Mouse (Mus musculus) MEL (cell line): ENCODE results near the gene Phf7. TPM values are rescaled to one million over a fixed set of nuclear protein-coding genes. Genes with fewer than 3 reads are reported as not detected.
A peak's percentile ranks its signal among the peaks of the same experiment; 100 is the strongest.

Source experiments
- DNase-seq: peaks from one replicate; pipeline ENCODE4 v3.0.0; 2011; ENCODE audit warnings: low read depth, low spot score
- H3K27ac ChIP-seq: 2 replicates; pipeline ENCODE4 v1.5.1; 2012; ENCODE audit warnings: low read depth, mild to moderate bottlenecking, control low read depth, low read length, moderate library complexity; ENCODE audit not compliant: control insufficient read depth
- H3K27me3 ChIP-seq, 2 experiments: fragments of 150-350 bp in 1 of 2; sonication (generic) in 1 of 2; 2 replicates each; pipeline ENCODE4 v1.6.1; 2012; ENCODE audit warnings: low read length in 2 of 2, mild to moderate bottlenecking in 2 of 2, improper control_type of control experiment in 1 of 2, moderate library complexity in 1 of 2; ENCODE audit not compliant: insufficient read depth in 2 of 2, control insufficient read depth in 1 of 2
- H3K36me3 ChIP-seq, 2 experiments: 2 replicates each; pipeline ENCODE4 v1.6.1; 2012 to 2014; ENCODE audit warnings: low read length in 2 of 2, improper control_type of control experiment in 1 of 2, inconsistent platforms in 1 of 2, mild to moderate bottlenecking in 1 of 2; ENCODE audit not compliant: insufficient read depth in 2 of 2, control insufficient read depth in 1 of 2
- H3K4me1 ChIP-seq, 2 experiments: fragments of 150-350 bp in 1 of 2; sonication (generic) in 1 of 2; 2 replicates each; pipeline ENCODE4 v1.6.1; 2012; ENCODE audit warnings: low read length in 2 of 2, improper control_type of control experiment in 1 of 2, mild to moderate bottlenecking in 1 of 2; ENCODE audit not compliant: insufficient read depth in 2 of 2, control insufficient read depth in 1 of 2
- H3K4me3 ChIP-seq, 2 experiments: fragments of 150-350 bp in 1 of 2; sonication (generic) in 1 of 2; 2 replicates each; pipeline ENCODE4 v1.5.1; 2012; ENCODE audit warnings: low read depth in 2 of 2, low read length in 2 of 2, mild to moderate bottlenecking in 2 of 2, moderate library complexity in 2 of 2, control low read depth in 1 of 2, improper control_type of control experiment in 1 of 2; ENCODE audit not compliant: control insufficient read depth in 1 of 2, insufficient read depth in 1 of 2
- H3K79me2 ChIP-seq: 2 replicates; pipeline ENCODE4 v1.6.1; 2012; ENCODE audit warnings: mild to moderate bottlenecking, low read length, moderate library complexity; ENCODE audit not compliant: control insufficient read depth, poor library complexity, insufficient read depth
- H3K9ac ChIP-seq: 2 replicates; pipeline ENCODE4 v1.6.1; 2012; ENCODE audit warnings: low read depth, mild to moderate bottlenecking, control low read depth, low read length, moderate library complexity; ENCODE audit not compliant: control insufficient read depth, poor library complexity, severe bottlenecking
- H3K9me3 ChIP-seq: fragments of 150-350 bp; sonication (generic); replicated peaks from 2 replicates; pipeline ENCODE4 v1.6.1; 2012; ENCODE audit warnings: mild to moderate bottlenecking, low read length, improper control_type of control experiment, moderate library complexity; ENCODE audit not compliant: insufficient read depth
- CHD1 ChIP-seq: IDR thresholded peaks from 2 replicates; pipeline ENCODE4 v1.6.1; 2012; ENCODE audit warnings: low read depth, mild to moderate bottlenecking, inconsistent platforms, low read length, improper control_type of control experiment
- CHD2 ChIP-seq: IDR thresholded peaks from 2 replicates; pipeline ENCODE4 v1.6.1; 2011; ENCODE audit warnings: low read length, improper control_type of control experiment
- CTCF ChIP-seq, 3 experiments: IDR thresholded peaks in 2 of 3; conservative IDR thresholded peaks in 1 of 3; 2 replicates each; pipeline ENCODE4 v1.5.1; 2011 to 2012; ENCODE audit warnings: low read length in 3 of 3, low read depth in 2 of 3, mild to moderate bottlenecking in 2 of 3, improper control_type of control experiment in 1 of 3, inconsistent platforms in 1 of 3, mixed read lengths in 1 of 3, moderate library complexity in 1 of 3; ENCODE audit not compliant: control insufficient read depth in 1 of 3, insufficient read depth in 1 of 3, poor library complexity in 1 of 3, severe bottlenecking in 1 of 3
- E2F4 ChIP-seq: IDR thresholded peaks from 2 replicates; pipeline ENCODE4 v1.6.1; 2011; ENCODE audit warnings: low read depth, low read length, improper control_type of control experiment, borderline replicate concordance
- ELF1 ChIP-seq: IDR thresholded peaks from 2 replicates; pipeline ENCODE4 v1.6.1; 2014; ENCODE audit warnings: low read depth, mild to moderate bottlenecking, inconsistent platforms, low read length, improper control_type of control experiment, moderate library complexity
- EP300 ChIP-seq, 2 experiments: IDR thresholded peaks; 2 replicates each; pipeline ENCODE4 v1.6.1; 2011; ENCODE audit warnings: improper control_type of control experiment in 2 of 2, low read length in 2 of 2, low read depth in 1 of 2, mild to moderate bottlenecking in 1 of 2
- ETS1 ChIP-seq: IDR thresholded peaks from 2 replicates; pipeline ENCODE4 v1.6.1; 2012; ENCODE audit warnings: low read depth, mild to moderate bottlenecking, inconsistent platforms, low read length, improper control_type of control experiment, moderate library complexity
- GABPA ChIP-seq: IDR thresholded peaks from 2 replicates; pipeline ENCODE4 v1.6.1; 2012; ENCODE audit warnings: low read depth, mild to moderate bottlenecking, inconsistent platforms, low read length, improper control_type of control experiment, moderate library complexity
- HCFC1 ChIP-seq: IDR thresholded peaks from 2 replicates; pipeline ENCODE4 v1.6.1; 2012; ENCODE audit warnings: low read depth, mild to moderate bottlenecking, inconsistent platforms, low read length, improper control_type of control experiment, moderate library complexity
- JUND ChIP-seq: IDR thresholded peaks from 2 replicates; pipeline ENCODE4 v1.6.1; 2011; ENCODE audit warnings: low read depth, mild to moderate bottlenecking, improper control_type of control experiment, low read length
- KAT2A ChIP-seq: conservative IDR thresholded peaks from 2 replicates; pipeline ENCODE4 v1.6.1; 2012; ENCODE audit warnings: low read depth, low read length, improper control_type of control experiment, inconsistent platforms
- MAFK ChIP-seq: IDR thresholded peaks from 2 replicates; pipeline ENCODE4 v1.6.1; 2011; ENCODE audit warnings: low read depth, mild to moderate bottlenecking, low read length, improper control_type of control experiment, borderline replicate concordance
- MAX ChIP-seq: IDR thresholded peaks from 2 replicates; pipeline ENCODE4 v1.6.1; 2011; ENCODE audit warnings: low read length, improper control_type of control experiment
- MAZ ChIP-seq: IDR thresholded peaks from 2 replicates; pipeline ENCODE4 v1.6.1; 2012; ENCODE audit warnings: low read depth, mild to moderate bottlenecking, inconsistent platforms, low read length, improper control_type of control experiment
- MEF2A ChIP-seq: IDR thresholded peaks from 2 replicates; pipeline ENCODE4 v1.6.1; 2014; ENCODE audit warnings: low read depth, mild to moderate bottlenecking, inconsistent platforms, low read length, improper control_type of control experiment; ENCODE audit not compliant: poor library complexity, insufficient replicate concordance, severe bottlenecking; ENCODE audit errors: extremely low read depth
- MXI1 ChIP-seq: IDR thresholded peaks from 2 replicates; pipeline ENCODE4 v1.6.1; 2011; ENCODE audit warnings: mild to moderate bottlenecking, low read depth, low read length, improper control_type of control experiment
- MYB ChIP-seq: IDR thresholded peaks from 2 replicates; pipeline ENCODE4 v1.6.1; 2011; ENCODE audit warnings: mild to moderate bottlenecking, low read depth, low read length, improper control_type of control experiment
- MYC ChIP-seq: IDR thresholded peaks from 2 replicates; pipeline ENCODE4 v1.6.1; 2011; ENCODE audit warnings: low read depth, mild to moderate bottlenecking, low read length, improper control_type of control experiment, moderate library complexity
- NELFE ChIP-seq: IDR thresholded peaks from 2 replicates; pipeline ENCODE4 v1.6.1; 2011; ENCODE audit warnings: low read depth, low read length, improper control_type of control experiment
- NRF1 ChIP-seq: IDR thresholded peaks from 2 replicates; pipeline ENCODE4 v1.6.1; 2014; ENCODE audit warnings: low read depth, mild to moderate bottlenecking, inconsistent platforms, low read length, improper control_type of control experiment, moderate library complexity; ENCODE audit not compliant: poor library complexity, insufficient read depth, severe bottlenecking
- POLR2A ChIP-seq, 2 experiments: IDR thresholded peaks; 2 replicates each; pipeline ENCODE4 v1.6.1; 2011 to 2012; ENCODE audit warnings: low read length in 2 of 2, mild to moderate bottlenecking in 2 of 2, control low read depth in 1 of 2, improper control_type of control experiment in 1 of 2, low read depth in 1 of 2, moderate library complexity in 1 of 2; ENCODE audit not compliant: control insufficient read depth in 1 of 2, insufficient read depth in 1 of 2, poor library complexity in 1 of 2
- POLR2AphosphoS2 ChIP-seq: IDR thresholded peaks from 2 replicates; pipeline ENCODE4 v1.6.1; 2011; ENCODE audit warnings: low read length, improper control_type of control experiment
- POLR2AphosphoS5 ChIP-seq: IDR thresholded peaks from 2 replicates; pipeline ENCODE4 v1.6.1; 2012; ENCODE audit warnings: low read depth, borderline replicate concordance, mild to moderate bottlenecking, inconsistent platforms, low read length, moderate library complexity, mixed read lengths
- RAD21 ChIP-seq: IDR thresholded peaks from 2 replicates; pipeline ENCODE4 v1.6.1; 2011; ENCODE audit warnings: mild to moderate bottlenecking, low read depth, low read length, improper control_type of control experiment
- RCOR1 ChIP-seq: IDR thresholded peaks from 2 replicates; pipeline ENCODE4 v1.6.1; 2012; ENCODE audit warnings: low read depth, mild to moderate bottlenecking, inconsistent platforms, low read length, improper control_type of control experiment
- SIN3A ChIP-seq: IDR thresholded peaks from 2 replicates; pipeline ENCODE4 v1.6.1; 2012; ENCODE audit warnings: low read length, improper control_type of control experiment, inconsistent platforms
- SMC3 ChIP-seq: IDR thresholded peaks from 2 replicates; pipeline ENCODE4 v1.6.1; 2011; ENCODE audit warnings: low read depth, low read length, improper control_type of control experiment
- TBP ChIP-seq: IDR thresholded peaks from 2 replicates; pipeline ENCODE4 v1.8.0; 2011; ENCODE audit warnings: low read depth, low read length, improper control_type of control experiment
- TCF12 ChIP-seq: IDR thresholded peaks from 2 replicates; pipeline ENCODE4 v1.6.1; 2014; ENCODE audit warnings: low read depth, mild to moderate bottlenecking, inconsistent platforms, low read length, improper control_type of control experiment, moderate library complexity
- UBTF ChIP-seq: IDR thresholded peaks from 2 replicates; pipeline ENCODE4 v1.6.1; 2012; ENCODE audit warnings: low read depth, mild to moderate bottlenecking, inconsistent platforms, low read length, improper control_type of control experiment, moderate library complexity, borderline replicate concordance; ENCODE audit not compliant: insufficient read depth
- USF1 ChIP-seq: IDR thresholded peaks from 2 replicates; pipeline ENCODE4 v1.6.1; 2014; ENCODE audit warnings: low read depth, mild to moderate bottlenecking, inconsistent platforms, low read length, improper control_type of control experiment, moderate library complexity
- USF2 ChIP-seq, 2 experiments: IDR thresholded peaks; 2 replicates each; pipeline ENCODE4 v1.6.1; 2011 to 2012; ENCODE audit warnings: improper control_type of control experiment in 2 of 2, low read length in 2 of 2, borderline replicate concordance in 1 of 2, inconsistent platforms in 1 of 2, low read depth in 1 of 2, mild to moderate bottlenecking in 1 of 2; ENCODE audit not compliant: insufficient read depth in 1 of 2
- ZC3H11A ChIP-seq: IDR thresholded peaks from 2 replicates; pipeline ENCODE4 v1.6.1; 2012; ENCODE audit warnings: low read depth, mild to moderate bottlenecking, inconsistent platforms, low read length, improper control_type of control experiment
- ZKSCAN1 ChIP-seq: IDR thresholded peaks from 2 replicates; pipeline ENCODE4 v1.6.1; 2012; ENCODE audit warnings: low read depth, mild to moderate bottlenecking, inconsistent platforms, low read length, improper control_type of control experiment, moderate library complexity
- ZMIZ1 ChIP-seq: IDR thresholded peaks from 2 replicates; pipeline ENCODE4 v1.6.1; 2012; ENCODE audit warnings: low read depth, mild to moderate bottlenecking, inconsistent platforms, low read length, improper control_type of control experiment, moderate library complexity
- ZNF384 ChIP-seq: IDR thresholded peaks from 2 replicates; pipeline ENCODE4 v1.6.1; 2012; ENCODE audit warnings: low read depth, mild to moderate bottlenecking, inconsistent platforms, low read length, improper control_type of control experiment
- polyA plus RNA-seq, 2 experiments: library from polyadenylated mRNA; stranded (reverse) in 1 of 2; unstranded in 1 of 2; fragments of >175 nt in 1 of 2; fragments of >200 nt in 1 of 2; gene quantifications; 2 replicates each; pipeline versions ENCODE4 v1.2.1 to v1.2.4; 2012; ENCODE audit warnings: low replicate concordance in 2 of 2, low read depth in 1 of 2; ENCODE audit not compliant: insufficient read length in 2 of 2, insufficient read depth in 1 of 2, missing spikeins in 1 of 2
- total RNA-seq: library from RNA; depleted of rRNA; stranded (reverse); fragments of 300-350 nt; gene quantifications from 2 replicates; pipeline ENCODE4 v1.2.3, GENCODE M21; 2012; rRNA removed

Gene Phf7
- 6.0 and 6.7 TPM in 2 replicates for total RNA-seq
- polyA plus RNA-seq: 1 to 10 TPM in 1 of 2 experiments, not detected in 1; 7.6 TPM

GRCm38 (mm10) chr14:31251084-31251604, at the start of gene Phf7, which contains the start of gene Bap1:
Gene Phf7, minus strand, starts transcription at chr14:31251317.
Gene Bap1, plus strand, starts transcription at chr14:31251450.
- Histone ChIP-seq H3K4me3 (peak within 1 kb of the TSS; percentile 95 to 99), H3K4me1 (peaks cover 3 to 14% of the 10 kb centered on the region in 2 experiments; a peak in 3 of 4 replicates), H3K9ac (peak within 1 kb of the TSS; percentile 99), H3K27me3 (no peaks in the 10 kb centered on the region), H3K9me3 (no peaks in the 10 kb centered on the region), H3K79me2 (peaks cover 20% of the 10 kb centered on the region), H3K36me3 (peaks cover 3 to 13% of the 10 kb centered on the region in 2 experiments; a peak in 3 of 4 replicates), H3K27ac (peak within 1 kb of the TSS; percentile 97)
- DNase-seq: peak; percentile 95
- TF ChIP-seq ELF1: peak; percentile 81
- no peak; the same call in 1 of the 2 replicates for TF ChIP-seq CHD1
- 0 out of 2 replicates have a peak, but pooled peaks have one; percentile 19 for TF ChIP-seq ZC3H11A
- 0 out of 2 replicates have a peak, but pooled peaks have one; percentile 48 for TF ChIP-seq ETS1
- TF ChIP-seq MEF2A: no peak
- no peak for TF ChIP-seq USF2 (IDR thresholded peaks at IDR 0.05; ENCODE audit: borderline replicate concordance in 1 of 2, insufficient read depth in 1 of 2, low read depth in 1 of 2, low read length in 2 of 2)
- peak; percentile 87 for TF ChIP-seq MAX
- no peak for TF ChIP-seq RCOR1
- no peak for TF ChIP-seq E2F4
- peak; percentile 79 for TF ChIP-seq POLR2AphosphoS2
- no peak for TF ChIP-seq RAD21
- no peak for TF ChIP-seq CTCF (IDR thresholded peaks at IDR 0.05 in 2 of 3, conservative IDR thresholded peaks at IDR 0.05 in 1 of 3; ENCODE audit: control insufficient read depth in 1 of 3, insufficient read depth in 1 of 3, low read depth in 2 of 3, low read length in 3 of 3, poor library complexity in 1 of 3, severe bottlenecking in 1 of 3)
- peak; percentile 81 to 85 for TF ChIP-seq POLR2A (IDR thresholded peaks at IDR 0.05; ENCODE audit: control insufficient read depth in 1 of 2, insufficient read depth in 1 of 2, low read depth in 1 of 2, low read length in 2 of 2, poor library complexity in 1 of 2)
- no peak for TF ChIP-seq ZKSCAN1
- 0 out of 2 replicates have a peak, but pooled peaks have one; percentile 82 for TF ChIP-seq UBTF
- peak; percentile 53 for TF ChIP-seq SIN3A
- TF ChIP-seq POLR2AphosphoS5: no peak
- TF ChIP-seq MAFK: no peak
- no peak for TF ChIP-seq CHD2
- peak; percentile 90 for TF ChIP-seq NELFE
- no peak for TF ChIP-seq SMC3
- TF ChIP-seq USF1: peak; percentile 71
- TF ChIP-seq TCF12: peak; percentile 53; the same call in 1 of the 2 replicates
- peak; percentile 92 for TF ChIP-seq HCFC1
- TF ChIP-seq NRF1: peak; percentile 55; the same call in 1 of the 2 replicates
- no peak for TF ChIP-seq JUND
- peak; percentile 79 for TF ChIP-seq MXI1
- no peak for TF ChIP-seq TBP
- TF ChIP-seq GABPA: no peak
- TF ChIP-seq ZMIZ1: peak; percentile 87; the same call in 1 of the 2 replicates
- TF ChIP-seq MYB: peak; percentile 69
- peak; percentile 70; the same call in 1 of the 2 replicates for TF ChIP-seq KAT2A
- TF ChIP-seq MAZ: peak; percentile 95; the same call in 1 of the 2 replicates
- peak; percentile 49 for TF ChIP-seq MYC
- TF ChIP-seq ZNF384: no peak
- TF ChIP-seq EP300 (IDR thresholded peaks at IDR 0.05; ENCODE audit: low read depth in 1 of 2, low read length in 2 of 2): peak in 1 of 2 experiments; percentile 26; a peak in 1 of 4 replicates
